Mouse (Mus musculus): ENCODE data around the gene Armcx4.

The Armcx4 gene

GRCm38 (mm10) chrX:134686267-134686666 lies at the start of gene Armcx4:
TSS of gene Armcx4 (plus strand) at chrX:134686519.
- Histone ChIP-seq H3K27me3 (ENCODE audit: insufficient read depth, low read length) (no peaks in the 10 kb centered on the region), H3K4me3 (replicated peaks; ENCODE audit: low read length) (peak within 1 kb of the TSS; percentile 78), H3K4me1 (replicated peaks; ENCODE audit: low read depth, low read length) (peaks cover 28% of the 10 kb centered on the region), H3K9me3 (ENCODE audit: low read length) (no peaks in the 10 kb centered on the region), H3K36me3 (ENCODE audit: insufficient read depth, low read length) (peaks cover 36% of the 10 kb centered on the region)
- TF ChIP-seq POU5F1 (IDR thresholded peaks at IDR 0.05; ENCODE audit: borderline replicate concordance, low read length) (no peak), CTCF (conservative IDR thresholded peaks at IDR 0.05; ENCODE audit: low read length) (no peak), NANOG (IDR thresholded peaks at IDR 0.05; ENCODE audit: borderline replicate concordance, low read length) (no peak)

GRCm38 (mm10) chrX:134641000-134641760 lies 45.1 kb upstream of the Armcx4 start:
- Histone ChIP-seq H3K9me3 (ENCODE audit: low read length) (no peaks in the 10 kb centered on the region), H3K27me3 (ENCODE audit: insufficient read depth, low read length) (peaks cover 2% of the 10 kb centered on the region; the same call in 1 of the 2 replicates), H3K4me1 (replicated peaks; ENCODE audit: low read depth, low read length) (0 out of 2 replicates have a peak, but pooled peaks cover 3% of the 10 kb centered on the region), H3K36me3 (ENCODE audit: insufficient read depth, low read length) (no peaks in the 10 kb centered on the region), H3K4me3 (replicated peaks; ENCODE audit: low read length) (no peak overlapping the region)
- TF ChIP-seq NANOG (IDR thresholded peaks at IDR 0.05; ENCODE audit: borderline replicate concordance, low read length): no peak

GRCm38 (mm10) chrX:134646338-134646737 lies 40.0 kb upstream of the Armcx4 start:
- Histone ChIP-seq H3K4me3 (replicated peaks; ENCODE audit: low read length) (no peak overlapping the region), H3K9me3 (ENCODE audit: low read length) (no peaks in the 10 kb centered on the region), H3K4me1 (replicated peaks; ENCODE audit: low read depth, low read length) (peaks cover 6% of the 10 kb centered on the region; the same call in 1 of the 2 replicates), H3K36me3 (ENCODE audit: insufficient read depth, low read length) (no peaks in the 10 kb centered on the region), H3K27me3 (ENCODE audit: insufficient read depth, low read length) (no peaks in the 10 kb centered on the region)
- TF ChIP-seq POU5F1 (IDR thresholded peaks at IDR 0.05; ENCODE audit: borderline replicate concordance, low read length) (no peak), NANOG (IDR thresholded peaks at IDR 0.05; ENCODE audit: borderline replicate concordance, low read length) (no peak), CTCF (conservative IDR thresholded peaks at IDR 0.05; ENCODE audit: low read length) (no peak)

- Histone ChIP-seq H3K4me3 (replicated peaks; ENCODE audit: low read length) (no peak overlapping the region), H3K36me3 (ENCODE audit: insufficient read depth, low read length) (no peaks in the 10 kb centered on the region), H3K4me1 (replicated peaks; ENCODE audit: low read depth, low read length) (peaks cover 6% of the 10 kb centered on the region; the same call in 1 of the 2 replicates), H3K27me3 (ENCODE audit: insufficient read depth, low read length) (no peaks in the 10 kb centered on the region), H3K9me3 (ENCODE audit: low read length) (no peaks in the 10 kb centered on the region)
- TF ChIP-seq POU5F1 (IDR thresholded peaks at IDR 0.05; ENCODE audit: borderline replicate concordance, low read length): no peak
- TF ChIP-seq CTCF (conservative IDR thresholded peaks at IDR 0.05; ENCODE audit: low read length): no peak
- no peak for TF ChIP-seq NANOG (IDR thresholded peaks at IDR 0.05; ENCODE audit: borderline replicate concordance, low read length)
Measured at GRCm38 (mm10) chrX:134647421-134647820, 38.9 kb upstream of the Armcx4 start.

GRCm38 (mm10) chrX:134648031-134648692 lies 38.2 kb upstream of the Armcx4 start:
- Histone ChIP-seq H3K36me3 (ENCODE audit: insufficient read depth, low read length) (no peaks in the 10 kb centered on the region), H3K4me1 (replicated peaks; ENCODE audit: low read depth, low read length) (peaks cover 6% of the 10 kb centered on the region; the same call in 1 of the 2 replicates), H3K27me3 (ENCODE audit: insufficient read depth, low read length) (no peaks in the 10 kb centered on the region), H3K4me3 (replicated peaks; ENCODE audit: low read length) (no peak overlapping the region), H3K9me3 (ENCODE audit: low read length) (no peaks in the 10 kb centered on the region)
- peak; percentile 38; the same call in 1 of the 2 replicates for TF ChIP-seq CTCF (conservative IDR thresholded peaks at IDR 0.05; ENCODE audit: low read length)
- no peak for TF ChIP-seq NANOG (IDR thresholded peaks at IDR 0.05; ENCODE audit: borderline replicate concordance, low read length)
- no peak for TF ChIP-seq POU5F1 (IDR thresholded peaks at IDR 0.05; ENCODE audit: borderline replicate concordance, low read length)

- TF ChIP-seq NANOG (IDR thresholded peaks at IDR 0.05; ENCODE audit: borderline replicate concordance, low read length) (no peak), CTCF (conservative IDR thresholded peaks at IDR 0.05; ENCODE audit: low read length) (no peak), POU5F1 (IDR thresholded peaks at IDR 0.05; ENCODE audit: borderline replicate concordance, low read length) (no peak)
- Histone ChIP-seq H3K4me3 (replicated peaks; ENCODE audit: low read length) (no peak overlapping the region), H3K27me3 (ENCODE audit: insufficient read depth, low read length) (no peaks in the 10 kb centered on the region), H3K9me3 (ENCODE audit: low read length) (no peaks in the 10 kb centered on the region), H3K36me3 (ENCODE audit: insufficient read depth, low read length) (no peaks in the 10 kb centered on the region), H3K4me1 (replicated peaks; ENCODE audit: low read depth, low read length) (peaks cover 5% of the 10 kb centered on the region; the same call in 1 of the 2 replicates)
Measured at GRCm38 (mm10) chrX:134652061-134652460, 34.3 kb upstream of the Armcx4 start.

- TF ChIP-seq CTCF (conservative IDR thresholded peaks at IDR 0.05; ENCODE audit: low read length) (no peak), NANOG (IDR thresholded peaks at IDR 0.05; ENCODE audit: borderline replicate concordance, low read length) (no peak), POU5F1 (IDR thresholded peaks at IDR 0.05; ENCODE audit: borderline replicate concordance, low read length) (no peak)
- H3K4me3 ChIP-seq (replicated peaks; ENCODE audit: low read length): no peak overlapping the region
- no peaks in the 10 kb centered on the region for H3K27me3 ChIP-seq (ENCODE audit: insufficient read depth, low read length)
- H3K9me3 ChIP-seq (ENCODE audit: low read length): no peaks in the 10 kb centered on the region
- no peaks in the 10 kb centered on the region for H3K36me3 ChIP-seq (ENCODE audit: insufficient read depth, low read length)
- peaks cover 3% of the 10 kb centered on the region; the same call in 1 of the 2 replicates for H3K4me1 ChIP-seq (replicated peaks; ENCODE audit: low read depth, low read length)
Measured at GRCm38 (mm10) chrX:134661586-134661985, 24.7 kb upstream of the Armcx4 start.

GRCm38 (mm10) chrX:134675022-134675421 lies 11.3 kb upstream of the Armcx4 start:
- Histone ChIP-seq H3K4me3 (replicated peaks; ENCODE audit: low read length) (no peak overlapping the region), H3K9me3 (ENCODE audit: low read length) (peaks cover 37% of the 10 kb centered on the region), H3K27me3 (ENCODE audit: insufficient read depth, low read length) (no peaks in the 10 kb centered on the region), H3K4me1 (replicated peaks; ENCODE audit: low read depth, low read length) (peaks cover 14% of the 10 kb centered on the region), H3K36me3 (ENCODE audit: insufficient read depth, low read length) (0 out of 2 replicates have a peak, but pooled peaks cover 4% of the 10 kb centered on the region)
- TF ChIP-seq POU5F1 (IDR thresholded peaks at IDR 0.05; ENCODE audit: borderline replicate concordance, low read length) (no peak), CTCF (conservative IDR thresholded peaks at IDR 0.05; ENCODE audit: low read length) (no peak), NANOG (IDR thresholded peaks at IDR 0.05; ENCODE audit: borderline replicate concordance, low read length) (no peak; the same call in 1 of the 2 replicates)

Data from E14TG2a.4 (cell line).